ENCODE assay signal across 8 mouse cellular contexts in genomic region chr7:4500892-4501471, GRCm38 (mm10). TPM values are rescaled to one million over a fixed set of nuclear protein-coding genes. Genes with fewer than 3 reads are reported as not detected.
DNase-seq lines count a peak whose midpoint lies in the region; ATAC-seq and TF ChIP-seq lines count a peak whose summit lies in the region.

No protein-coding gene starts in this region.

- under 1% methylated on average over 52 of the region's 52 CpGs for WGBS in forebrain, embryonic 11.5 days
- WGBS in hindbrain, embryonic 15.5 days: under 1% methylated on average over 36 of the region's 52 CpGs

- intact Hi-C loops in left cerebral cortex, postnatal 14 days (cut with DNase I): no loop called here

- TF ChIP-seq POLR2A in bone marrow macrophage, adult 2 months (IDR thresholded peaks at IDR 0.05; ENCODE audit: borderline replicate concordance, low read depth, low read length): no peak

- H3K27ac ChIP-seq in ES-E14 (ENCODE audit: insufficient read depth, low read depth, low read length, poor library complexity, severe bottlenecking): no peak overlapping the region
- peak overlapping the region; percentile 69 for H3K27ac ChIP-seq in bone marrow macrophage, adult 2 months (ENCODE audit: insufficient read depth, low read depth, low read length)
- H3K27ac ChIP-seq in forebrain, embryonic 11.5 days (ENCODE audit: low read depth, low read length): peak overlapping the region; percentile 34; the same call in 1 of the 2 replicates
- H3K27ac ChIP-seq in hindbrain, embryonic 15.5 days (replicated peaks): peak overlapping the region; percentile 91

- ATAC-seq in forebrain, embryonic 11.5 days (replicated peaks; ENCODE audit: low FRiP score): peak; percentile 52
- peak; percentile 49 for ATAC-seq in hindbrain, embryonic 15.5 days (ENCODE audit: low FRiP score, low read depth)
- ATAC-seq in megakaryocyte, adult 5-6 weeks (ENCODE audit: poor library complexity, severe bottlenecking): peak; percentile 22

- in situ Hi-C loops in ES-E14 (cut with MboI; ENCODE audit: low sequenced_read_pairs in 2 of 2, unreplicated experiment in 2 of 2): no loop called here

- H3K27me3 ChIP-seq in forebrain, embryonic 11.5 days (ENCODE audit: control insufficient read depth, insufficient read depth, low read length): no peaks in the 10 kb centered on the region
- H3K27me3 ChIP-seq in hindbrain, embryonic 15.5 days: no peaks in the 10 kb centered on the region

- H3K4me3 ChIP-seq in ES-E14 (ENCODE audit: insufficient read depth in 1 of 2, low read depth in 1 of 2, low read length in 2 of 2, poor library complexity in 1 of 2, severe bottlenecking in 1 of 2): peak overlapping the region; percentile 92
- H3K4me3 ChIP-seq in bone marrow macrophage, adult 2 months (ENCODE audit: insufficient read depth, low read length): peak overlapping the region; percentile 95
- peak overlapping the region; percentile 88 for H3K4me3 ChIP-seq in forebrain, embryonic 11.5 days (ENCODE audit: low read depth, low read length)
- peak overlapping the region; percentile 79 for H3K4me3 ChIP-seq in hindbrain, embryonic 15.5 days

- TF ChIP-seq CTCF in bone marrow macrophage, adult 2 months (IDR thresholded peaks at IDR 0.05; ENCODE audit: low read depth, low read length): no peak

- no peaks in the 10 kb centered on the region for H3K9me3 ChIP-seq in ES-E14 (ENCODE audit: control insufficient read depth, insufficient read depth, low read depth, low read length)
- H3K9me3 ChIP-seq in forebrain, embryonic 11.5 days (ENCODE audit: control insufficient read depth, low read length): no peaks in the 10 kb centered on the region
- no peaks in the 10 kb centered on the region for H3K9me3 ChIP-seq in hindbrain, embryonic 15.5 days

- peak overlapping the region; percentile 88 for H3K9ac ChIP-seq in ES-E14 (ENCODE audit: insufficient read depth, low read depth, low read length, poor library complexity, severe bottlenecking)
- H3K9ac ChIP-seq in forebrain, embryonic 11.5 days (ENCODE audit: low read length): peak overlapping the region; percentile 85
- peak overlapping the region; percentile 92 for H3K9ac ChIP-seq in hindbrain, embryonic 15.5 days

- peaks cover 6% of the 10 kb centered on the region for H3K36me3 ChIP-seq in ES-E14 (ENCODE audit: control insufficient read depth, insufficient read depth, low read length, poor library complexity, severe bottlenecking)
- H3K36me3 ChIP-seq in forebrain, embryonic 11.5 days (ENCODE audit: control insufficient read depth, insufficient read depth, low read length): no peaks in the 10 kb centered on the region; the same call in 1 of the 2 replicates
- H3K36me3 ChIP-seq in hindbrain, embryonic 15.5 days: peaks cover 10% of the 10 kb centered on the region; the same call in 1 of the 2 replicates

- no peak for DNase-seq in ES-E14 (ENCODE audit: low read depth, low spot score)
- DNase-seq in forebrain, embryonic 11.5 days (ENCODE audit: low spot score): peak; percentile 78
- peak; percentile 37 to 51 for DNase-seq in left cerebral cortex, postnatal 14 days (ENCODE audit: low spot score in 2 of 2)
- peak; percentile 30 to 55 for DNase-seq in right cerebral cortex, postnatal 36 days (ENCODE audit: low spot score in 2 of 2)
- no peak for DNase-seq in ovary, postnatal 10 days (ENCODE audit: low spot score)

- H3K4me1 ChIP-seq in ES-E14 (ENCODE audit: control insufficient read depth in 2 of 2, insufficient read depth in 2 of 2, low read length in 2 of 2, poor library complexity in 1 of 2): no peaks in the 10 kb centered on the region; a peak in 1 of 4 replicates
- H3K4me1 ChIP-seq in bone marrow macrophage, adult 2 months (ENCODE audit: control insufficient read depth, insufficient read depth, low read length): peaks cover 62% of the 10 kb centered on the region
- H3K4me1 ChIP-seq in forebrain, embryonic 11.5 days (replicated peaks; ENCODE audit: control insufficient read depth, insufficient read depth, low read length): peaks cover 20% of the 10 kb centered on the region
- peaks cover 47% of the 10 kb centered on the region for H3K4me1 ChIP-seq in hindbrain, embryonic 15.5 days (replicated peaks)

- peak overlapping the region; percentile 95 for H3K4me2 ChIP-seq in forebrain, embryonic 11.5 days (ENCODE audit: low read depth, low read length, severe bottlenecking)
- H3K4me2 ChIP-seq in hindbrain, embryonic 15.5 days: peak overlapping the region; percentile 64

TF ChIP-seq in ES-E14, 5 proteins besides CTCF, POLR2A, EP300 and RAD21:
- TF ChIP-seq ZC3H11A (IDR thresholded peaks at IDR 0.05; ENCODE audit: borderline replicate concordance, low read depth, low read length) (no peak), ZNF384 (IDR thresholded peaks at IDR 0.05; ENCODE audit: low read depth, low read length) (no peak), HCFC1 (IDR thresholded peaks at IDR 0.05; ENCODE audit: borderline replicate concordance, insufficient read depth, low read length) (no peak)

RNA-seq across cellular contexts. Expression of gene Ppp1r12c, which starts 0.5 kb away (rescaled TPM):
- total RNA-seq in ES-E14 (2012; rRNA removed): 83.2 and 126 TPM in 2 replicates
- 293 and 348 TPM in 2 replicates for polyA plus RNA-seq in bone marrow macrophage, adult 2 months (2012; ENCODE audit: insufficient read depth, insufficient read length, missing spikeins)
- 46.8 and 48.6 TPM in 2 replicates for polyA plus RNA-seq in forebrain, embryonic 11.5 days (2014; fragmentation: Nextera tagmentation; extraction: Ambion mirVana)
- polyA plus RNA-seq in hindbrain, embryonic 15.5 days (2015; fragmentation: Nextera tagmentation; extraction: Ambion mirVana): 49.3 and 49.9 TPM in 2 replicates
- total RNA-seq in left cerebral cortex, postnatal 14 days (2021): 100 to 1,000 TPM; 117 to 128 TPM
- 106 and 134 TPM in 2 replicates for total RNA-seq in megakaryocyte, adult 5-6 weeks (2015)
- total RNA-seq in megakaryocyte, adult 5-6 weeks (2017): 146 and 169 TPM in 2 replicates

RNA-seq across cellular contexts. Expression of gene Tnnt1, which starts 15.2 kb away (rescaled TPM):
- total RNA-seq in ES-E14 (2012; rRNA removed): 6.3 and 8.4 TPM in 2 replicates
- 3.0 and 4.4 TPM in 2 replicates for polyA plus RNA-seq in bone marrow macrophage, adult 2 months (2012; ENCODE audit: insufficient read depth, insufficient read length, missing spikeins)
- 4.2 and 5.6 TPM in 2 replicates for polyA plus RNA-seq in forebrain, embryonic 11.5 days (2014; fragmentation: Nextera tagmentation; extraction: Ambion mirVana)
- 4.0 and 4.6 TPM in 2 replicates for polyA plus RNA-seq in hindbrain, embryonic 15.5 days (2015; fragmentation: Nextera tagmentation; extraction: Ambion mirVana)
- total RNA-seq in left cerebral cortex, postnatal 14 days (2021): 1 to 10 TPM; 2.7 to 4.3 TPM
- total RNA-seq in megakaryocyte, adult 5-6 weeks (2015): 2.6 and 5.8 TPM in 2 replicates
- total RNA-seq in megakaryocyte, adult 5-6 weeks (2017): 8.6 and 13.4 TPM in 2 replicates

RNA-seq across cellular contexts. Expression of gene Tnni3, which starts 23.0 kb away (rescaled TPM):
- 7.8 and 17.9 TPM in 2 replicates for total RNA-seq in ES-E14 (2012; rRNA removed)
- 12.3 and 19.9 TPM in 2 replicates for polyA plus RNA-seq in bone marrow macrophage, adult 2 months (2012; ENCODE audit: insufficient read depth, insufficient read length, missing spikeins)
- polyA plus RNA-seq in forebrain, embryonic 11.5 days (2014; fragmentation: Nextera tagmentation; extraction: Ambion mirVana): 1.8 and 2.4 TPM in 2 replicates
- polyA plus RNA-seq in hindbrain, embryonic 15.5 days (2015; fragmentation: Nextera tagmentation; extraction: Ambion mirVana): 2.1 TPM in 2 replicates
- under 1 TPM in 1 of 2 experiments, not detected in 1; 0.55 TPM for total RNA-seq in left cerebral cortex, postnatal 14 days (2021)
- total RNA-seq in megakaryocyte, adult 5-6 weeks (2015): 5.1 and 8.8 TPM in 2 replicates
- 1.7 TPM in 1 of 2 replicates, not detected in the other for total RNA-seq in megakaryocyte, adult 5-6 weeks (2017)

RNA-seq across cellular contexts. Expression of gene Dnaaf3, which starts 31.3 kb away (rescaled TPM):
- total RNA-seq in ES-E14 (2012; rRNA removed): 3.1 and 6.3 TPM in 2 replicates
- 8.2 and 8.9 TPM in 2 replicates for polyA plus RNA-seq in bone marrow macrophage, adult 2 months (2012; ENCODE audit: insufficient read depth, insufficient read length, missing spikeins)
- polyA plus RNA-seq in forebrain, embryonic 11.5 days (2014; fragmentation: Nextera tagmentation; extraction: Ambion mirVana): 1.4 and 2.0 TPM in 2 replicates
- 2.8 and 3.6 TPM in 2 replicates for polyA plus RNA-seq in hindbrain, embryonic 15.5 days (2015; fragmentation: Nextera tagmentation; extraction: Ambion mirVana)
- total RNA-seq in left cerebral cortex, postnatal 14 days (2021): under 1 TPM; 0.31 to 0.34 TPM
- total RNA-seq in megakaryocyte, adult 5-6 weeks (2015): 1.3 TPM in 2 replicates
- total RNA-seq in megakaryocyte, adult 5-6 weeks (2017): 1.0 TPM in 2 replicates

RNA-seq across cellular contexts. Expression of gene Eps8l1, which starts 40.5 kb away (rescaled TPM):
- 0.18 and 0.42 TPM in 2 replicates for total RNA-seq in ES-E14 (2012; rRNA removed)
- polyA plus RNA-seq in bone marrow macrophage, adult 2 months (2012; ENCODE audit: insufficient read depth, insufficient read length, missing spikeins): 23.7 and 29.0 TPM in 2 replicates
- 3.3 and 3.8 TPM in 2 replicates for polyA plus RNA-seq in forebrain, embryonic 11.5 days (2014; fragmentation: Nextera tagmentation; extraction: Ambion mirVana)
- polyA plus RNA-seq in hindbrain, embryonic 15.5 days (2015; fragmentation: Nextera tagmentation; extraction: Ambion mirVana): 13.9 and 15.4 TPM in 2 replicates
- 1 to 10 TPM; 3.3 to 5.1 TPM for total RNA-seq in left cerebral cortex, postnatal 14 days (2021)
- 1.4 and 5.3 TPM in 2 replicates for total RNA-seq in megakaryocyte, adult 5-6 weeks (2015)
- 4.5 and 5.1 TPM in 2 replicates for total RNA-seq in megakaryocyte, adult 5-6 weeks (2017)

Comparison
In these comparisons a context has a peak if more than half of its experiments do, and no peak if none do; other contexts are left out.
1. DNase-seq: peak in forebrain, embryonic 11.5 days (single experiment), left cerebral cortex, postnatal 14 days (2 of 2) and right cerebral cortex, postnatal 36 days (2 of 2); none in ES-E14 (single experiment) and ovary, postnatal 10 days (single experiment).
2. Peak in every context shown above with its lines, with median percentiles within 50 percentile points of each other: H3K4me3 ChIP-seq, H3K9ac ChIP-seq and ATAC-seq.